In the genomic region with DNA sequence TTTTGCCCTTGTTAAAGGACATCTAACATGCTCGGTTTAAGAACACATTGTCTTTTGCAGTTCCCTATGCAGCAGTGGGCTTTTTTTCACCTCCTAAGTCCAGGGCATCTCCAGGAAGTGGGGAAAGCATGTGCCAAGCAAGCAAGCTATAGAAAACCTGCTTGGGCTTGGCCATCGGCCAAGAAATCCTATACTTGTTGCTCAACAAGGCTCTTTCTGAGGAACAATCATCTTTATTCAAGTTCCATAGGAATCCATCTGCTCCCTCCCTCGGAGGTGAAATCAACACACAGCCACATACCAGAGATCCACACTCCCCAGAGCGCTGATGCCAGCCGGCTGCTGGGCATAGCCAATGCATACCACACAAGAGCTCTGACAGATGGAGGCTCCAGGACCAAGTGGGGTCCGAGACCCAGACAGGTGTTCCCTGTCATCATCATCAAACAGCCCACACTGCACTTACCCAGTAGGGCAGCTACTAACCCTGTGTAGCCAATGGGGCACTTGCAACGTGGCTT, we compare ENCODE assay signal across 9 mouse cellular contexts. TPM values are rescaled to one million over a fixed set of nuclear protein-coding genes. Genes with fewer than 3 reads are reported as not detected.
DNase-seq lines count a peak whose midpoint lies in the region; ATAC-seq and TF ChIP-seq lines count a peak whose summit lies in the region.
"Had no signal": no experiment of that assay in that cellular context is flagged by ENCODE, and none has a peak within 500 bp of the region (broad histone marks: within the 10 kb centered on the region; RNA-seq: fewer than 3 reads in every experiment).

No protein-coding gene starts in this region.

- H3K27ac ChIP-seq in embryonic facial prominence, embryonic 11.5 days (replicated peaks; ENCODE audit: low read depth, low read length): no peak overlapping the region
- H3K27ac ChIP-seq in embryonic facial prominence, embryonic 10.5 days (replicated peaks): no peak overlapping the region
- peak overlapping the region; percentile 6; the same call in 1 of the 2 replicates for H3K27ac ChIP-seq in kidney, embryonic 16.5 days (ENCODE audit: low read length)
- no peak overlapping the region for H3K27ac ChIP-seq in stomach, postnatal 0 days (replicated peaks)

- H3K36me3 ChIP-seq in embryonic facial prominence, embryonic 11.5 days (replicated peaks; ENCODE audit: control insufficient read depth, insufficient read depth, low read depth, low read length): no peaks in the 10 kb centered on the region
- H3K36me3 ChIP-seq in embryonic facial prominence, embryonic 10.5 days (replicated peaks): no peaks in the 10 kb centered on the region
- H3K36me3 ChIP-seq in kidney, embryonic 16.5 days (ENCODE audit: insufficient read depth, low read length): no peaks in the 10 kb centered on the region
- no peaks in the 10 kb centered on the region for H3K36me3 ChIP-seq in stomach, postnatal 0 days (ENCODE audit: control insufficient read depth, insufficient read depth, low read length)

- WGBS in embryonic facial prominence, embryonic 11.5 days: 79% methylated on average over 7 of the region's 7 CpGs
- WGBS in embryonic facial prominence, embryonic 10.5 days: 84% methylated on average over 7 of the region's 7 CpGs
- 57% methylated on average over 7 of the region's 7 CpGs for WGBS in kidney, embryonic 16.5 days
- 43% methylated on average over 7 of the region's 7 CpGs for WGBS in stomach, postnatal 0 days

- DNase-seq in embryonic facial prominence, embryonic 11.5 days (ENCODE audit: low spot score): peak; percentile 19
- no peak for DNase-seq in embryonic facial prominence, embryonic 10.5 days (ENCODE audit: low spot score)
- DNase-seq in kidney, adult 8-10 months: no peak
- DNase-seq in retina, postnatal 1 day: peak; percentile 39
- no peak for DNase-seq in retina, embryonic 14.5 days (ENCODE audit: low spot score)
- DNase-seq in stomach, postnatal 0 days (ENCODE audit: low spot score): peak; percentile 63
- no peak for DNase-seq in heart, postnatal 10 days

- no peaks in the 10 kb centered on the region for H3K27me3 ChIP-seq in embryonic facial prominence, embryonic 11.5 days (ENCODE audit: control insufficient read depth, insufficient read depth, low read length)
- H3K27me3 ChIP-seq in embryonic facial prominence, embryonic 10.5 days (replicated peaks; ENCODE audit: low read depth, poor library complexity, severe bottlenecking): no peaks in the 10 kb centered on the region
- H3K27me3 ChIP-seq in kidney, embryonic 16.5 days (ENCODE audit: insufficient read depth, low read length): no peaks in the 10 kb centered on the region
- no peaks in the 10 kb centered on the region for H3K27me3 ChIP-seq in stomach, postnatal 0 days (ENCODE audit: control insufficient read depth, insufficient read depth, low read length)

- intact Hi-C loops in heart, postnatal 10 days (cut with DNase I): no loop called here

- no peak for ATAC-seq in embryonic facial prominence, embryonic 11.5 days (replicated peaks; ENCODE audit: insufficient number of reproducible peaks, low FRiP score, low TSS enrichment, low read depth)
- ATAC-seq in kidney, embryonic 16.5 days (ENCODE audit: low FRiP score, low TSS enrichment): peak; percentile 75
- ATAC-seq in stomach, postnatal 0 days (ENCODE audit: low FRiP score, low TSS enrichment): peak; percentile 57; the same call in 1 of the 2 replicates

- no peak overlapping the region for H3K4me3 ChIP-seq in embryonic facial prominence, embryonic 11.5 days (ENCODE audit: low read depth, low read length)
- H3K4me3 ChIP-seq in embryonic facial prominence, embryonic 10.5 days: no peak overlapping the region
- H3K4me3 ChIP-seq in kidney, embryonic 16.5 days (ENCODE audit: low read length): no peak overlapping the region
- H3K4me3 ChIP-seq in stomach, postnatal 0 days (ENCODE audit: low read depth, low read length): no peak overlapping the region

- TF ChIP-seq EP300 in stomach, postnatal 0 days (optimal IDR thresholded peaks at IDR 0.05): no peak

- H3K4me1 ChIP-seq in embryonic facial prominence, embryonic 11.5 days (ENCODE audit: control insufficient read depth, insufficient read depth, low read length): no peaks in the 10 kb centered on the region
- H3K4me1 ChIP-seq in embryonic facial prominence, embryonic 10.5 days: peaks cover 7% of the 10 kb centered on the region; the same call in 1 of the 2 replicates
- peaks cover 19% of the 10 kb centered on the region for H3K4me1 ChIP-seq in kidney, embryonic 16.5 days (ENCODE audit: insufficient read depth, low read length)
- no peaks in the 10 kb centered on the region for H3K4me1 ChIP-seq in stomach, postnatal 0 days (replicated peaks; ENCODE audit: control insufficient read depth, insufficient read depth)

- no peak overlapping the region for H3K4me2 ChIP-seq in embryonic facial prominence, embryonic 11.5 days (ENCODE audit: low read depth, low read length)
- no peak overlapping the region for H3K4me2 ChIP-seq in kidney, embryonic 16.5 days (replicated peaks; ENCODE audit: low read depth, low read length)
- no peak overlapping the region for H3K4me2 ChIP-seq in stomach, postnatal 0 days (replicated peaks; ENCODE audit: low read depth)

- no peak overlapping the region for H3K9ac ChIP-seq in embryonic facial prominence, embryonic 11.5 days (replicated peaks; ENCODE audit: low read length)
- H3K9ac ChIP-seq in kidney, embryonic 16.5 days (replicated peaks; ENCODE audit: low read length): no peak overlapping the region
- H3K9ac ChIP-seq in stomach, postnatal 0 days (ENCODE audit: low read length): no peak overlapping the region

- TF ChIP-seq CTCF in stomach, postnatal 0 days (IDR thresholded peaks at IDR 0.05; ENCODE audit: low read depth): no peak

- no peaks in the 10 kb centered on the region for H3K9me3 ChIP-seq in embryonic facial prominence, embryonic 11.5 days (replicated peaks; ENCODE audit: control insufficient read depth, low read length)
- no peaks in the 10 kb centered on the region for H3K9me3 ChIP-seq in embryonic facial prominence, embryonic 10.5 days
- no peaks in the 10 kb centered on the region for H3K9me3 ChIP-seq in kidney, embryonic 16.5 days (ENCODE audit: low read length)
- H3K9me3 ChIP-seq in stomach, postnatal 0 days (ENCODE audit: control insufficient read depth, low read length): no peaks in the 10 kb centered on the region

RNA-seq across cellular contexts. Expression of gene Glis3, which starts 39.0 kb away (rescaled TPM):
- polyA plus RNA-seq in embryonic facial prominence, embryonic 11.5 days (2014; fragmentation: Nextera tagmentation; extraction: Ambion mirVana): 2.0 and 2.1 TPM in 2 replicates
- 1.7 and 2.3 TPM in 2 replicates for polyA plus RNA-seq in embryonic facial prominence, embryonic 10.5 days (2016; fragmentation: Nextera tagmentation; extraction: Ambion mirVana)
- 9.0 and 10.1 TPM in 2 replicates for polyA plus RNA-seq in kidney, embryonic 16.5 days (2015; fragmentation: Nextera tagmentation; extraction: Ambion mirVana)
- polyA plus RNA-seq in stomach, postnatal 0 days (2015; fragmentation: Nextera tagmentation; extraction: Ambion mirVana): 0.85 and 1.0 TPM in 2 replicates
- total RNA-seq in heart, postnatal 10 days (2021): 1 to 10 TPM; 1.7 to 2.0 TPM
- total RNA-seq: MEL had no signal

Comparison
In these comparisons a context has a peak if more than half of its experiments do, and no peak if none do; other contexts are left out.
1. DNase-seq: peak in embryonic facial prominence, embryonic 11.5 days (single experiment), retina, postnatal 1 day (single experiment) and stomach, postnatal 0 days (single experiment); none in embryonic facial prominence, embryonic 10.5 days (single experiment), kidney, adult 8-10 months (0 of 2), retina, embryonic 14.5 days (single experiment) and heart, postnatal 10 days (0 of 2).